Mouse (Mus musculus): ENCODE results near the gene Lpxn. TPM values are rescaled to one million over a fixed set of nuclear protein-coding genes. Genes with fewer than 3 reads are reported as not detected.

Lpxn gene
- 100 to 1,000 TPM in 3 of 26 experiments, 10 to 100 TPM in 23; 15.7 to 110 (median 77.8) TPM for total RNA-seq (2018; cell fraction: chromatin; rRNA removed)
- total RNA-seq (2018; cell fraction: cytosol; rRNA removed) = 100 to 1,000 TPM in 20 of 26 experiments, 10 to 100 TPM in 6; 70.1 to 159 (median 117) TPM
- 100 to 1,000 TPM in 9 of 26 experiments, 10 to 100 TPM in 17; 36.5 to 139 (median 79.4) TPM for total RNA-seq (2018; cell fraction: nucleus; rRNA removed)
- 84.8 to 185 TPM (median 109 TPM) in 3 replicates for polyA plus RNA-seq (2018)

DNA sequence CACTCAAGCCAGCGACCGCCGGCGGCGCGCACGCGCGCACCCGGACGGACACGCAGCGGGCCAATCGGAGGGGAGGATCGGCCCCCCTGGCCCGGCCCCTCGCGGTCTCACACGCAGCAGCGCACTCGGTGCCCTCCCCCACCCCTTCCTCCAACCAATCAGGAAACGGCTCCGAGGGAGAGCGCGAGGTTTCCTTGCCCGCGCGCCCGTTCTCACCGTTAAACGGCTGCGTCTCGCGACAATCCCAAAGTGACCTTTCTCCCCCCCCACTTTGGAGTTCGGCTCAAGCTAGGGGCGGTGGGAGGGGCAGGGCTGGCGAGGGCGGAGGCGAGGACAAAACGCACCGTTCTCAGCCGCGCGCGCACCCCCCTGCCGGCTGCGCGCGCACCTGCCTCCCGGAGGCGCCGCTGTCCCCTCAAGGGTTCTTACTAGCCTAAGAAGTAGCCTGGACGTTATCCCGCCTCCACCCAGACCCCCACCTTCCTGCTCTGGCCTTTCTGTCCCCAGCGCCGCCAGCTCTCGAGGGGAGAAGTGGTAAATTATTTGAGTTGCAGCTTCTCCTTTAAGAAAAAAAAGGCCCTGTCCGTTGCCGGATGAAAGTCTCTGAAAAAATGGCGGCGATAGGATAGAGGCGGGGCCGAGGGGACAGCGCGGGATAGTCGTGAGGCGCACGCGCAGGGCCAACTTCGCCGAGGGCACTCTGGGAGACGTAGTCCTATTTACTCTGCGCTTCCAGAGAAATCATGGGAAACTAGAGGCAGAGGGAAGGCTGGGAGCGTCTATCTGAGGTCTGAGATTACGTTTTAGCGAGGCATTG, at the start of gene Lpxn, which contains the start of gene Zfp91:
Lpxn (plus strand) TSS at position 683 of the 817 bp plus-strand sequence.
Zfp91 (minus strand) TSS at position 616 of the 817 bp plus-strand sequence.
- Histone ChIP-seq H3K79me2 (ENCODE audit: inconsistent target) (peaks cover 70% of the 10 kb centered on the region), H3K36me3 (ENCODE audit: inconsistent target) (no peaks in the 10 kb centered on the region), H3K27ac (peak within 1 kb of the TSS; percentile 98), H3K4me3 (ENCODE audit: inconsistent target) (peak within 1 kb of the TSS; percentile 67)
- under 1% methylated on average over 54 of the region's 76 CpGs for WGBS (ENCODE audit: missing documents)

DNA sequence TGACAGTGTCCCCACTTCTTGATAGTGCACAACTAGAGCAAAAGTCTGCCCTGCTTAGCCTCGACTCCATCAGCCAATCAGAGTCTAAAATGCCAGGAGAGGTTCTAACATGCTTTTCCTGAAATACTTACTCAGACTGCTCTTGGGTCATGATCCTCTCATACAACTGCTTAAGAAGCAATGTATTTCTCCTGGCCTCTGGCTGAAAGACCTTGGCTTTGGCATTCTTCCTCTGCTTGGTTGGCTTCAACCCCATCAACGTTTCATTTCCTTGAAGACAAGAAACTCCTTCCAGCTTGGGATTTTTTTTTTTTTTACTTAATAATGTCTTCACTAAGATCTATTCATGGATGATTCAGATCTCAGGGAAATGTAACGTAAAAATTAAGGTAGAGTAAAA, 39.7 kb upstream of the Lpxn start:
- no peaks in the 10 kb centered on the region for H3K36me3 ChIP-seq (ENCODE audit: inconsistent target)
- H3K27ac ChIP-seq = no peak overlapping the region
- no peaks in the 10 kb centered on the region for H3K79me2 ChIP-seq (ENCODE audit: inconsistent target)
- H3K4me3 ChIP-seq (ENCODE audit: inconsistent target) = no peak overlapping the region
- 90% methylated on average over 3 of the region's 3 CpGs for whole genome bisulfite sequencing (ENCODE audit: missing documents)

DNA sequence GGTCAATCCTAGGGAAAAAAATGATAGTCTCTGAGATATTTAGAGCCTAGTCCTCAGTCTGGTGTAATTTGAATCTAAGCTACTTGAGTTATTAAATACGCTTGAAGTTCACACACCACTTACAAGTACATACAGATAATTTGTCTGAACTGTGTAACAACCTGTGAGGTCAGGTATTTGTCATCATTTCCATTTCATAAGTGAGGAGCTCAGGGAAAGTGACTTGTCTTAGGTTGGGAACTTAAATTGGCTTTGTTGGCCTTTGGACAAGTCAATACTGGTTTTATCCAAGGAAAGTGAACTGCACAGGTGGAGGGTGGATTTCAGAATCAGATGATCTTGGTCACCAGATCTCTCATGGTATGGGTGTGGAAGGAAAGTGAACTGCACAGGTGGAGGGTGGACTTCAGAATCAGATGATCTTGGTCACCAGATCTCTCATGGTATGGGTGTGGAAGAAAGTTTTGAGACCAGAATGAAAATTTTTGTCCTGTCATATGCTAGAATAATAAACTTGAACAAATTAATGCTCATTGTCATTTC, 37.0 kb upstream of the Lpxn start:
- Histone ChIP-seq H3K4me3 (ENCODE audit: inconsistent target) (no peak overlapping the region), H3K79me2 (ENCODE audit: inconsistent target) (no peaks in the 10 kb centered on the region), H3K36me3 (ENCODE audit: inconsistent target) (0 out of 2 replicates have a peak, but pooled peaks cover 2% of the 10 kb centered on the region), H3K27ac (no peak overlapping the region)
- WGBS (ENCODE audit: missing documents) = no CpG with 5 or more reads among the region's 1 CpGs

DNA sequence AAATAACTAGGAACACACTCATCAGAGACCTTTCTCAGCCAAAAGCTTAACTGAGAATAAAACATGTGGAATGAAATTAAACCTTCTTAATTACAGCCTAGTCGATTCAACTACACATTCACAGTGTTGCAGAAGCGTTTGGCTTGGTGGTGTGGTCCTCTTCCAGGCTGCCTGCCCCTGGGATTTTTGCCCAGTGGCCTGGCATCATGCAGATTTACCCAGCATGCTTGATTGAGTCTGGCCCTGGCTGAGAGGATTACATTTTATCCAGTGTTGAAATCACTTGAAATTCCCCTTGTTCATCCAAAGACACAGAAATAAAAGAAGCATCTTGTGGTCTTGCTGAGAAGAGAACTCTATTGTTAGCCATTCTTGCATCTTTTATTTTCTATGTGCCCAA, 36.3 kb upstream of the Lpxn start:
- Histone ChIP-seq H3K27ac (no peak overlapping the region), H3K4me3 (ENCODE audit: inconsistent target) (no peak overlapping the region), H3K36me3 (ENCODE audit: inconsistent target) (0 out of 2 replicates have a peak, but pooled peaks cover 5% of the 10 kb centered on the region), H3K79me2 (ENCODE audit: inconsistent target) (no peaks in the 10 kb centered on the region)
- WGBS (ENCODE audit: missing documents) = 86% methylated on average over 2 of the region's 2 CpGs

DNA sequence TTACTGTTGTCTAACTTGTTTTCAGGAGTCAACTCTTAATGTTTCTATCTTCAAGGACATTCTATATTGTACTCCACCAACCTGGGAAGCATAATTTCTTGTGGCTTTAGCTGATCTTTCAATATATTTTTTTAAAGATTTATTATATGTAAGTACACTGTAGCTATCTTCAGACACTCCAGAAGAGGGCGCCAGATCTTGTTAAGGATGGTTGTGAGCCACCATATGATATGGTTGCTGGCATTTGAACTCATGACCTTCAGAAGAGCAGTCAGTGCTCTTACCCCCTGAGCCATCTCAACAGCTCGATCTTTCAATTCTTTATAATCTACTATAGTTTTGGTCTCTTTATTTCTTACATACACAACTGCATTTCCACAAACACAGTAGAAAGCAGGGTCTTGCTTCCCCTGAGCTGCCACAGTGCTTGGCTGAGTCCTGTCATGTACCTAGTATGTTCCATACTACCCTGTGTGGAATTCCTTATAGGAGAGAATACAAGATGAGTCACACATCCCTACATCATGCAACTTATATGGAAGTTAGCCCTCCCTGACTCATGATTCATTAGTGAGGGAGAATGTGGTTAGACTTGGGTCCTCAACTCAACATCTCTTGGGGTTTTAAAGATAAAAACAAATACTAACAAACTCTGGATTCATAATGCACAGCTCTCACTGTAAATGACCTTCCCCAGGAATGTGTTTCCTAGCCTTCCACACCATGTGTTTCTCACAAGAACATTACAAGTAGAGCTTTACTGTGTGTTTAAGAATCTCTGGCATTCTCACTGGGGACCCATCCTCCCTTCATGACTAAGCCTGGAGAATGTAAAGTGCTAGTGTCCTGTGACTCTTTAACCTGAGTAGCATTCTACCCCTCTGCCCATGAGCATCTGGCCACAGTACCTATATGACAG, 33.5 kb upstream of the Lpxn start:
- H3K36me3 ChIP-seq (ENCODE audit: inconsistent target) = 0 out of 2 replicates have a peak, but pooled peaks cover 22% of the 10 kb centered on the region
- WGBS (ENCODE audit: missing documents) = 62% methylated on average over 2 of the region's 2 CpGs

DNA sequence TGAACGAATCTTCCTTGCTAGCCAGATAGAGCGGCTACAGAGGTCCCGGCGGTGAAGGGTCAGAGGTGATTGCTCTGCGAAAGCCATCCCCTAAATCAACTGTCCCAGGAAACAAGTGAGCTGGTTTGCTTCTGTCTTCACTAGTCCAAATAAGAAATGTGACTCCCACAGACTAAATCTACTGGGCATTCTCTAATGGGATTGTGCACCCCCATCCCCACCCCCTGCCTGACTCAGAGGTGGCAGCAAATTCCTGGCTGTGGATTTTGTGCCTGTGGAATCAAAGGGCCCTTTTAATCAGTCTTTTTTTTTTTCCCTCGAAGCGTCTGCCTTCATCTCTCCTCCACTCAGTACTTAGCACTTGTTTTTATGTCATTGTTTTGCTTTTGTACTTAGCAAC, 30.7 kb upstream of the Lpxn start, which contains the start of gene Cntf:
Cntf (minus strand) TSS at position 325 of the 400 bp plus-strand sequence.
- Histone ChIP-seq H3K79me2 (ENCODE audit: inconsistent target) (peaks cover 11% of the 10 kb centered on the region; the same call in 1 of the 2 replicates), H3K36me3 (ENCODE audit: inconsistent target) (peaks cover 44% of the 10 kb centered on the region), H3K4me3 (ENCODE audit: inconsistent target) (no peak within 1 kb of the TSS), H3K27ac (no peak within 1 kb of the TSS)
- WGBS (ENCODE audit: missing documents) = 91% methylated on average over 6 of the region's 7 CpGs

More for the DNA sequence above, 33.5 kb upstream of the Lpxn start:
- no peaks in the 10 kb centered on the region for H3K79me2 ChIP-seq (ENCODE audit: inconsistent target)
- H3K4me3 ChIP-seq (ENCODE audit: inconsistent target) = no peak overlapping the region
- no peak overlapping the region for H3K27ac ChIP-seq

DNA sequence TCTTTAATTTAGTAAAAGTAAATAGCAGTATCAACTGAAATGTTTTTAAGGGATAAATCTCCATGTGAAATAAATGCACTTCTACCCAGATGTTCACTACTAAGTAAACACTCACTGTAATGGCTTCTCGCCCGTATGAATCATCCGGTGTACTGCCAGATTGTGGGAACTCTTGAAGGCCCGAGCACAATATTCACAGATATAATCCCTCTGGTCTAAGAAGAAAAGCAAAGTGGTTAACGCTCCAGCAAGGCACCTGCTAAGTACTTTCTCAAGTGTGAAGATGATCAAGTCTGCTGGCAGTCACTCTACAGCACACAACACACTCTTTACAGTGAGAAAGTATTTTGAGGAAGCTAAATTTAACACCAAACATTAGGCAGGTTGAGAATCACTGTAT, 25.1 kb upstream of the Lpxn start:
- 91% methylated on average over 5 of the region's 5 CpGs for whole genome bisulfite sequencing (ENCODE audit: missing documents)
- Histone ChIP-seq H3K79me2 (ENCODE audit: inconsistent target) (peaks cover 61% of the 10 kb centered on the region; the same call in 1 of the 2 replicates), H3K36me3 (ENCODE audit: inconsistent target) (peaks cover 81% of the 10 kb centered on the region), H3K27ac (no peak overlapping the region), H3K4me3 (ENCODE audit: inconsistent target) (no peak overlapping the region)

DNA sequence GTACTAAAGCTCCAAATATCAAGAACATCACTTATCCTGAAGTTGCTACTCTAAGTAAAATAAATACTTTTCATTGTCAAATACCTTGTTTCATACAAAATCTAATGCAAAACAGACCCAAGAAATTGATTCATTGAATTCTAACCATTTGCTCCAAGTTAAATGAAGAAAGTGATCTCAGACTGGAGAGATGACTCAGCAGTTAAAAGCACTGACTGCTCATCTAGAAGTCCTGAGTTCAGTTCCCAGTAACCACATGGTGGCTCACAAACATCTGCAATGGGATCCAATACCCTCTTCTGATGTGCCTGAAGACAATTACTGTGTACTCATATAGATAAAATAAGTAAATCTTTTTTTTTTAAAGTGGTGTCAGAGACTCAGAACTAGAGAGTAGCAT, 15.6 kb upstream of the Lpxn start:
- Histone ChIP-seq H3K4me3 (ENCODE audit: inconsistent target) (no peak overlapping the region), H3K36me3 (ENCODE audit: inconsistent target) (peaks cover 38% of the 10 kb centered on the region), H3K27ac (peak overlapping the region; percentile 21; the same call in 1 of the 2 replicates), H3K79me2 (ENCODE audit: inconsistent target) (peaks cover 92% of the 10 kb centered on the region)

DNA sequence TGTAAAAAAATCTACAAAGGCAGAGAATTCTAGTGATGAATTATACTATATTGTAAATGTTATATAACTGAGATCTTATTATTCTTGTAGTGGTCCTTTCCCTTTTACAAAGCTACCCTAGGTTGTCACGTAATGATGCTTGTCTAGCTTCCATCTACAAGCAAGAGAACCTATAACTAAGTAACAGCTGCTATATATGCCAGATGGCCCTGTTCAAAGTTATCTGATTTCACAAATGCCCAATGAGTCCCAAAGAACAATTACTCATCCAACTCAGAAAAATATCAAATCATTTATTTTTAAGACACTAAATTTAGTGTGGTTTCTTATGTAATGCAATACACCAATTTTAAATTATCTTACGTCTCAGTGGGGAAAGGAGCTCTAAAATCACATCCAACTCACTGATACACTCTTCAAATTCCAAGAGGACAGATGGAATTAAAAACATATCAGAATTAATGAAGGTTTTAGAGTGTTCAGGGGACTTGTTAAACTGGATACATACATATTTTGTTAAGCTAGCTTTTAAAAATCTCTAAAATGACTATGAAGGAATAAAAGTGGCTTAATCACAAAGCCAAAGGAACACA, 9.1 kb upstream of the Lpxn start:
- WGBS (ENCODE audit: missing documents) = 94% methylated on average over 2 of the region's 2 CpGs
- no peak overlapping the region for H3K27ac ChIP-seq
- peaks cover 11% of the 10 kb centered on the region for H3K36me3 ChIP-seq (ENCODE audit: inconsistent target)
- peaks cover 100% of the 10 kb centered on the region for H3K79me2 ChIP-seq (ENCODE audit: inconsistent target)
- H3K4me3 ChIP-seq (ENCODE audit: inconsistent target) = no peak overlapping the region

DNA sequence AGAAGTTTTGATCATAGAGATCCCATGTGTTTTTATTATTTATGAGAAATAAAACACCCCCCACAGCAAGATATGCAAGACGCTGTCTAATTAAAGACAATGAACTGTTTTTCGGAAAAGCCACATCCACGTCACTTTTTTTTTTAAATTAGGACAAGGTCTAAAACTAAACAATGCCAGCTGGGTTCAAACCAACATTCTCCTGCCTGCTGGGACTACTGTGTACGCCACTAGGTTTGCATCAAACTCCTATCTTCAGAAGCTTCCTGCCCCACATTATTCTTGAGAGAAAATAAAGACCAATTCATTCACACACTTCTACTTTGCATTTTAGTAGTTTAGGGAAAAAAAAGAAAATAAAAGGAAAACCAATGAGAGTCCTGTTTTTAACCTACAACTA, 8.3 kb upstream of the Lpxn start:
- Histone ChIP-seq H3K4me3 (ENCODE audit: inconsistent target) (no peak overlapping the region), H3K27ac (no peak overlapping the region), H3K79me2 (ENCODE audit: inconsistent target) (peaks cover 100% of the 10 kb centered on the region), H3K36me3 (ENCODE audit: inconsistent target) (peaks cover 11% of the 10 kb centered on the region)
- 97% methylated on average over 4 of the region's 4 CpGs for WGBS (ENCODE audit: missing documents)

DNA sequence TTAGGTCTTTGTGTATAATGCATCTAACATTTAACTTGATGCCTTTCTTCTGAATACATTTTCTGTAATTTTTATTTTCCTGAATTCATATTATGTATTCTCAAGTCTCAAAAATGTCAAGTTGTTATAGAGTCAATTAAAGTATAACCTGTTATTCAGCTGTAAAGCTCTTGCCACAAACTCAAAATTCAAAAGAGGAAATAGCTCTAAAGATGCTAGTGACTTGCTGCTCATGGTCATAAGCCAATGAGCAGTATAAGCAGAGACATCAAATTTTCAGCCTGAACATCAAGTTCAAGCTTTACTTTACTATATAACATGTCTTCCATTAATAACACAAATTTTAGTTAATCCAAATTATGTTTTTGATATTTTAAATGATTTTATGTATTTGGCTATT, 3.6 kb upstream of the Lpxn start:
- peaks cover 72% of the 10 kb centered on the region for H3K79me2 ChIP-seq (ENCODE audit: inconsistent target)
- H3K36me3 ChIP-seq (ENCODE audit: inconsistent target) = peaks cover 11% of the 10 kb centered on the region
- H3K4me3 ChIP-seq (ENCODE audit: inconsistent target) = no peak overlapping the region; the same call in 1 of the 2 replicates
- H3K27ac ChIP-seq = peak overlapping the region; percentile 70; the same call in 1 of the 2 replicates

DNA sequence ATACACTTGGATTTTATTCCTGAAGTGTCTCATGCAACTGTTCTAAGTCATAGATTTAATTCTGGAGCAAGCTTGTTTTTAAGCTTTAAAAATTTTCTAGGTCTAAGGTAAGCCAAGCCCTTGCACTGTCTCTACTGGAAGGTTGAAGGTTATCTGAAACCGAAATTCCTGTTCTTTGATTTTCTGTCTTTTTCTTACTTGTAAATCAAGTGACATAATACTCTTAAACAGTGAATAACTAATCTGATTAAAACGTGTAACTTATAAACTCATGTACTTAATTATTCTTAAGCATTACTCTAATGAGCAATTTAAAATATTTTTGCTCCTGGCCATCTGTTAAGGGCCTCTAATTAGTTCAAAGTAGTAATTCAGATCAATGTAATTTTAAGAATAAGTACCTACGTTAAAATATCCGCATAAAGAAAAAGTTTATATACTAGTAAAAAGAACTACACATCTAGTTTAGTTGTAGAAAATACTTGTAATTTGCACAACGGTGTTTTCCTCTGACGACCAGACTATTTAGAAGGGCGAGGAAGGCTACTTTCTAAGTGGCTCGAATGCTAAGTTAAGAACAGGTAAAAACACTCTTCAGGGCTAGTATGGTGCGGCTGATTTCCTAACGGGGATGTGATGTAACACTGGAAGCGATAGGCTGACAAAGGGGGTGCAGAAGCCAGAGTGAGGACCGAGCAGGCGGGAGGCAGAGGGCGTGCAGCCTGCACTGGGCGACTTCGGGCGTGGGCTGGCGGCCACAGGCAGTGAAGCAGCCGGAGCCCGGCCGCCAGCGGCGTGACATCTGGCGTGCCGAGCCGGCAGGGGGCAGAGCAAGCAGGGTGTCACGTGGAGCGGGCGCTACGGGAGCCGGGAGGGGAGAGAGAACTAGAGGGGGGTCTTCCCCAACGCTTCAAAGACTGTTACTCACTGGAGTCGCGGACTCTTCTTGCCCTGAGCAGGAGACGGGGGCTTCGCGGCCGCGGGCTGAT, 1.6 kb upstream of the Lpxn start:
- Histone ChIP-seq H3K36me3 (ENCODE audit: inconsistent target) (no peaks in the 10 kb centered on the region), H3K4me3 (ENCODE audit: inconsistent target) (peak overlapping the region; percentile 67), H3K27ac (peak overlapping the region; percentile 70), H3K79me2 (ENCODE audit: inconsistent target) (peaks cover 70% of the 10 kb centered on the region)
- 0% methylated on average over 38 of the region's 39 CpGs for WGBS (ENCODE audit: missing documents)

DNA sequence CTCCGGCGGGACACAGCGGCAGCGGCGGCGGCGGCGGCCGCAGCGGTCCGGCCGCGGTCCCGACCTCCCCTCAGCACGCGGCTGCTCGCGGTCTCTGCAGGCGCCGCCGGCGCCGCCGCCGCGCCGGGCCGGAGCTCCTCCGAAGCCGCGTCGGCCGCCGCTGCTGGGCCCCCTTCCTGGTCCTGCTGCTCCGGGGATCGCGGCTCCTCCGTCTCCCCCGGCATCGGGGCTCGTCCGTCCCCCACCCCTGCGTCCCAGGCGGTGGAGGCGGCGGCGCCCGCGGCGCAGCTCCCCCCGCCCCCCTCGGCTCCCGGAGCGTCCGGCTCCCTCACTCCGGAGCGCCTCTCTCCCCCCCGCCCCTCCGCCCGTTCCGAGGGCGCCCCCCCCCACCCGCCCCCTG, 883 bp upstream of the Lpxn start:
- WGBS (ENCODE audit: missing documents) = 1% methylated on average over 37 of the region's 63 CpGs
- Histone ChIP-seq H3K27ac (peak overlapping the region; percentile 70), H3K36me3 (ENCODE audit: inconsistent target) (no peaks in the 10 kb centered on the region), H3K4me3 (ENCODE audit: inconsistent target) (peak overlapping the region; percentile 67; the same call in 1 of the 2 replicates), H3K79me2 (ENCODE audit: inconsistent target) (peaks cover 70% of the 10 kb centered on the region)

Data from macrophage (primary cell).